Mouse (Mus musculus): ENCODE data around the gene Mybpc1.
"Not testable (repeated sequence)": the region's sequence is repeated elsewhere in the genome, so short reads cannot be mapped to it uniquely, and the experiment has no call there.

The Mybpc1 gene

DNA sequence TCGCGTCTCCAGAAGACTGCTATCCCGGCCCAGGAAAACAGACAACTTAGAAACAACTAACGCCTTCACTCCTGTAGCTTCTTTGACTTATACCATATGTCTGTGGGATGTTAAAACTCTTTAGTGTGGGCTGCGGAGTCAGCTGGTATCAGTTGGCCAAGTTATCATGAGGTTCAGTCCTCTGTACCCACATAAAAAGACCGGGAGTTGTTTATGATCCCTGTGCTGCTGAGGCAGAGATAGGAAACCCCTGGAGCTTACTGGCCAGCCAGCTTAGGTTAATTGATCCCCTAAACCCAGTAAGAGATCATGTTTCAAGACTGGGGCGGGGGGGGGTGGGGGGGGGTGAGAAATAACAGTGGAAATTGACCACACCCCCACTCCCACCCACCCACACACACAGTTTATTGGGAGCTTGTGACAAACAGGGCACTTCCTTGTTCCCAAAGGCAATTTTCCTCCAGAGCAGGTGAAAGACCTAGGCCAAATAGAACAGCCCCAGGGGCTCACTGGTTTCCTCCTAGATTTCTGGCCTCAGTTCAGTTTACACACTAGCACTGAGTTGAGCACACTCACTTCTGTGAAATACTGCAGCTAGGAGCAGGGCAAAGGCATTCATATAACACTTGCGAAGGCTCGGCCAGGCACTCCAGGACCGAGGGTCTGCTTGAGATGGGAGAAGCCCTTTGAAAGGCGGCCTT is 107.9 kb downstream of the Mybpc1 start:
- no peak for DNase-seq (ENCODE audit: extremely low read depth, low read depth, low spot score)

DNA sequence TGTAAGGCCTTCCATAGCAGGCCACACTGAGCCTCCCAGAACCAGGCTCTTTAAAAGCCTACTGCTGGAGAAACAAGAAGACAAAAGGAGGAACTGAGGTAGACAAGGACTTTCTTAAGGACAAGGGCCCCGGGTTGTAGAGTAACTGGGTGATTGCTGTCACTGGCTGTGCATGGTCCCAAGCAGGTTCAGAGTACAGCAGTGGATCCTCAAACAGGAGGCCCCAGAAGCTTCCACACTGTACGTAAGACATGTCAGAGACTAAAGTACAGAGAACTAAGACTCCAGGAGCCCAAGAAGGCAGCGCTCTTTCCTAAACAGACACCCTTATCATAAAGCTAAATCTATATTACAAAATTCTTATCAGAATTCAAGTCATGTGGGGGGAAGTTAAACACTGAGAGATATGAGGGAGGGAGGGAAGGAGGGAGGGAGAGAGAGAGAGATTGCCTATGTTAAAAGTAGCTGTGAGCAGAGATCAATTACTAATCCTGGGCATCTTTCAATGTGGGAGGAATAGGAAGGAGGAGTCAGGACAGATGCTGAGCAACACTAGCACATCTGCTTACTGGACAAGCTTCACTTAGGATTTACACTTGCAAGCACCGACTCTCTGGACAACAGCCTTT is 109.9 kb downstream of the Mybpc1 start:
- no peak for DNase-seq (ENCODE audit: extremely low read depth, low read depth, low spot score)

DNA sequence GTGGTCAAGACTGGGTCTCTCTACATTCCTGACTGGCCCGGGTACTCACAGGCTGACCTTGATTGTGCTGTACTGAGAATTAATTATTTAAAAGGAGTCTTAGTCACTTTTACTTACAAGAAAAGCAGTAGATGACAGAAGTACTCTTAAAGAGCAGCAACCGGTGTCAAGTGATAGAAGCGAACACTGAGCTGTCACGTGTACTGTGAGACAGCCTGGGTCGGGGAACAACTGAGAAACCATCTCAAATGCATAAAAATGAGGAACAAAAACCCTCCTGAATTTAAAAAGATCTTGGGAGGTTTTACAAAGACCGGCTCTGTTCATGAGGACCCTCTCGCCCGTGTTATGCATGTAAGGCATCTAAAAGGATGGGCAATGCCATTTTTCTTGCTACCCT is 112.3 kb downstream of the Mybpc1 start:
- DNase-seq (ENCODE audit: extremely low read depth, low read depth, low spot score) = no peak

DNA sequence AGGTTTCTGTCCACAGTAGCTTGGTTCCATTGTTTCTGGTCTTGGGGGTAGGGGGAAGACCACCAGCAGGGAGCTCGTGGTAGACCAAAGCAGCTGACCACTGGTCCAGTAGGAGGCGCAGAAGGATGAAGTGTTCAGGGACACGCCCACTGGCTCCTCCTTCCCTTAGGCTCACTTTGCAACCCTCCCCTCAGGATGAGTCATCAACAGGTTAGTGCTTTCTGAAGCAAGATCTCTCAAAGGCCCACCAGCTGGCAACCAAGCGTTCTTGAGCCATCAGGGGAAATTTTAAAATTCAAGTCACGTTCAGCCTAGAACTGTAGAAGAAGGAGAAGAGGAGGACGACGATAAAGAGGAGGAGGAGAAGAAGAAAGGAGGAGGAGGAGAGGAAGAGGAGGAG is 113.3 kb downstream of the Mybpc1 start:
- no peak for DNase-seq (ENCODE audit: extremely low read depth, low read depth, low spot score)

DNA sequence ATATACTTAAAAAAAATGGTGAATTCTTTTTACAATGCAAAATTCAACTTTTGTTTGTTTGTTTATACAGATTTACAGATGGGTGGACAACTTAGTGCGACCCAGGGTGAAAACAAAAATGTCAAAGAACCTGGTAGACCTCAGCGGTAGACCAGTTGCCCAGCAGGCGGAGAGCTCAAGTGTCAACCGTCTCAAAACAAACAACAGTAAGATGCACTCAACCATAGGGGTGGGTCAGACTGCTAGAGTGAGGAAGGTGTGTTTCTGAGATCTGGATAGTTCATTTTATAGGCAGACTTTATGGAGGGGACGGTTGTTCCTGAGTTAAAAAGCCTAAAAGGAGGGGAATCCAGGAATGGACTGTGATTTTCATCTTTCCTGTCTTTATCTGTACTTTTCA is 116.3 kb downstream of the Mybpc1 start:
- no peak for DNase-seq (ENCODE audit: extremely low read depth, low read depth, low spot score)

DNA sequence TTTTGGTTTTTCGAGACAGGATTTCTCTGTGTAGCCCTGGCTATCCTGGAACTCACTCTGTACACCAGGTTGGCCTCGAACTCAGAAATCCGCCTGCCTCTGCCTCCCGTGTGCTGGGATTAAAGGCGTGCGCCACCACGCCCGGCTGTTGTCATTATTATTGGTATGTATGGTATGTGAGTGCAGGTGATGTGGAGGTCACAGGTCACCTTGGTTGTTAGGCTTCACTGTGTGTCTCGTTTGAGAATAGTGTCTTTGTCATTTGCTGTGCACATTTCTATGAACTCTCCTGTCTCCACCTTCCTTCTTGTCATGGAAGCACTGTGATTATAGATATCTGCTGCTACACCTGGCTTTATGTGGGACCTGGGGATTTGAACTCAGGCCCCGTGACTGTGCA is 122.1 kb downstream of the Mybpc1 start:
- DNase-seq (ENCODE audit: extremely low read depth, low read depth, low spot score) = not testable (repeated sequence)

Data from fat pad, adult 2 months (tissue).